Mouse (Mus musculus) mouse trophoblast stem cell (cell line): ENCODE results near the gene Oas1d.
"Not testable (repeated sequence)": the region's sequence is repeated elsewhere in the genome, so short reads cannot be mapped to it uniquely, and the experiment has no call there.

ENCODE experiments used
- in situ Hi-C, 2 experiments: fragments of 300-500 bp; cut with MseI, MboI; formaldehyde crosslinking; loops; 2 replicates in 1 of 2; 3 replicates in 1 of 2; pipeline ENCODE4 v1.15.1; 2025

Oas1d gene

GRCm38 (mm10) chr5:120914204-120914603 lies at the start of gene Oas1d:
TSS of gene Oas1d (plus strand) at chr5:120914536.
- in situ Hi-C loops = not testable (repeated sequence)

GRCm38 (mm10) chr5:120865336-120865860 lies 48.9 kb upstream of the Oas1d start:
- in situ Hi-C loops = no loop called here

GRCm38 (mm10) chr5:120869436-120870015 lies 44.8 kb upstream of the Oas1d start:
- in situ Hi-C loops = no loop called here

GRCm38 (mm10) chr5:120870081-120870480 lies 44.3 kb upstream of the Oas1d start:
- in situ Hi-C loops = no loop called here

- in situ Hi-C loops = no loop called here
These were observed 43.6 kb upstream of the Oas1d start for GRCm38 (mm10) chr5:120870782-120871181.

- in situ Hi-C loops = no loop called here
These were observed 42.9 kb upstream of the Oas1d start for GRCm38 (mm10) chr5:120871469-120871868.

- in situ Hi-C loops = not testable (repeated sequence)
These were observed 37.5 kb upstream of the Oas1d start for GRCm38 (mm10) chr5:120876839-120877238.

- in situ Hi-C loops = not testable (repeated sequence)
These were observed 36.9 kb upstream of the Oas1d start for GRCm38 (mm10) chr5:120877407-120877806.

GRCm38 (mm10) chr5:120878803-120879202 lies 35.5 kb upstream of the Oas1d start:
- in situ Hi-C loops = not testable (repeated sequence)

- in situ Hi-C loops = not testable (repeated sequence)
These were observed 32.7 kb upstream of the Oas1d start for GRCm38 (mm10) chr5:120881681-120882080.

- in situ Hi-C loops = not testable (repeated sequence)
These were observed 26.9 kb upstream of the Oas1d start, which contains the start of gene Oas1g for GRCm38 (mm10) chr5:120887413-120887812. TSS of gene Oas1g (minus strand) at chr5:120887613.

- in situ Hi-C loops = no loop called here
These were observed 26.5 kb upstream of the Oas1d start for GRCm38 (mm10) chr5:120887831-120888230.

GRCm38 (mm10) chr5:120888294-120888815 lies 26.0 kb upstream of the Oas1d start:
- in situ Hi-C loops = not testable (repeated sequence)

GRCm38 (mm10) chr5:120890026-120890425 lies 24.3 kb upstream of the Oas1d start:
- in situ Hi-C loops = no loop called here

GRCm38 (mm10) chr5:120890991-120891390 lies 23.3 kb upstream of the Oas1d start:
- in situ Hi-C loops = no loop called here

GRCm38 (mm10) chr5:120891566-120892242 lies 22.6 kb upstream of the Oas1d start:
- in situ Hi-C loops = not testable (repeated sequence)

GRCm38 (mm10) chr5:120892243-120892660 lies 22.1 kb upstream of the Oas1d start:
- in situ Hi-C loops = no loop called here

GRCm38 (mm10) chr5:120893866-120894265 lies 20.5 kb upstream of the Oas1d start:
- in situ Hi-C loops = not testable (repeated sequence)

GRCm38 (mm10) chr5:120894692-120895091 lies 19.6 kb upstream of the Oas1d start:
- in situ Hi-C loops = not testable (repeated sequence)

- in situ Hi-C loops = no loop called here
These were observed 19.0 kb upstream of the Oas1d start for GRCm38 (mm10) chr5:120895231-120895900.

- in situ Hi-C loops = no loop called here
These were observed 16.0 kb upstream of the Oas1d start for GRCm38 (mm10) chr5:120898307-120898706.

GRCm38 (mm10) chr5:120898726-120899125 lies 15.6 kb upstream of the Oas1d start:
- in situ Hi-C loops = no loop called here
